Mouse (Mus musculus): Measurements from ENCODE around the gene Acot6. TPM values are rescaled to one million over a fixed set of nuclear protein-coding genes. Genes with fewer than 3 reads are reported as not detected.

Acot6 gene
- polyA plus RNA-seq, 1 experiment from 2014 or later: 1.2 TPM

Other genes starting within 250 kb of the Acot6 start
- gene Numb, start 178.7 kb upstream of the Acot6 start, polyA plus RNA-seq (2015; fragmentation: Nextera tagmentation; extraction: Ambion mirVana): 14.2 and 16.7 TPM in 2 replicates
- gene Riox1, start 150.0 kb upstream of the Acot6 start, polyA plus RNA-seq (2015; fragmentation: Nextera tagmentation; extraction: Ambion mirVana): 8.7 and 9.2 TPM in 2 replicates
- 0.06 TPM in 1 of 2 replicates, not detected in the other for gene Heatr4, start 115.8 kb upstream of the Acot6 start, polyA plus RNA-seq (2015; fragmentation: Nextera tagmentation; extraction: Ambion mirVana)
- 11.4 and 15.3 TPM in 2 replicates for gene Acot2, start 112.8 kb upstream of the Acot6 start, polyA plus RNA-seq (2015; fragmentation: Nextera tagmentation; extraction: Ambion mirVana)
- gene Acot1, start 91.2 kb upstream of the Acot6 start, polyA plus RNA-seq (2015; fragmentation: Nextera tagmentation; extraction: Ambion mirVana): 74.1 and 89.4 TPM in 2 replicates
- gene Acot4, start 62.3 kb upstream of the Acot6 start, polyA plus RNA-seq (2015; fragmentation: Nextera tagmentation; extraction: Ambion mirVana): 0.59 and 0.67 TPM in 2 replicates
- gene Gm49366, start 61.7 kb upstream of the Acot6 start, polyA plus RNA-seq (2015; fragmentation: Nextera tagmentation; extraction: Ambion mirVana): not detected in 2 replicates
- 1.4 and 1.8 TPM in 2 replicates for gene Acot3, start 48.5 kb upstream of the Acot6 start, polyA plus RNA-seq (2015; fragmentation: Nextera tagmentation; extraction: Ambion mirVana)
- 0.22 and 0.31 TPM in 2 replicates for gene Acot5, start 31.3 kb upstream of the Acot6 start, polyA plus RNA-seq (2015; fragmentation: Nextera tagmentation; extraction: Ambion mirVana)
- 9.1 and 10.9 TPM in 2 replicates for gene Dnal1, start 13.7 kb downstream of the Acot6 start, polyA plus RNA-seq (2015; fragmentation: Nextera tagmentation; extraction: Ambion mirVana)
- 8.2 and 9.3 TPM in 2 replicates for gene Pnma1, start 47.8 kb downstream of the Acot6 start, polyA plus RNA-seq (2015; fragmentation: Nextera tagmentation; extraction: Ambion mirVana)
- 2.7 and 3.6 TPM in 2 replicates for gene Elmsan1, start 118.2 kb downstream of the Acot6 start, polyA plus RNA-seq (2015; fragmentation: Nextera tagmentation; extraction: Ambion mirVana)
- 17.8 and 19.8 TPM in 2 replicates for gene Ptgr2, start 184.6 kb downstream of the Acot6 start, polyA plus RNA-seq (2015; fragmentation: Nextera tagmentation; extraction: Ambion mirVana)
- 59.4 and 73.1 TPM in 2 replicates for gene Zfp410, start 216.2 kb downstream of the Acot6 start, polyA plus RNA-seq (2015; fragmentation: Nextera tagmentation; extraction: Ambion mirVana)

Measured in midbrain, embryonic 16.5 days (tissue).